Mouse (Mus musculus) C2C12 (cell line): Measurements from ENCODE around the gene Cxcr6. TPM values are rescaled to one million over a fixed set of nuclear protein-coding genes. Genes with fewer than 3 reads are reported as not detected.
"Not testable (repeated sequence)": the region's sequence is repeated elsewhere in the genome, so short reads cannot be mapped to it uniquely, and the experiment has no call there.

ENCODE experiments used
- H3K27me3 ChIP-seq: one replicate; pipeline ENCODE4 v1.6.1; 2011; ENCODE audit not compliant: control insufficient read depth, insufficient read depth, insufficient read length
- H3K36me3 ChIP-seq: one replicate; pipeline ENCODE4 v1.6.1; 2011; ENCODE audit not compliant: control insufficient read depth, insufficient read depth
- H3K4me3 ChIP-seq: one replicate; pipeline ENCODE4 v1.5.1; 2011; ENCODE audit warnings: mild to moderate bottlenecking, control low read depth; ENCODE audit not compliant: poor library complexity, insufficient read depth, severe bottlenecking
- H3K79me2 ChIP-seq: one replicate; pipeline ENCODE4 v1.6.1; 2011; ENCODE audit not compliant: control insufficient read depth, insufficient read depth
- H3K79me3 ChIP-seq: one replicate; pipeline ENCODE4 v1.6.1; 2011; ENCODE audit warnings: low read depth, control low read depth
- H3ac ChIP-seq: one replicate; pipeline ENCODE3; 2011; ENCODE audit warnings: low read depth; ENCODE audit not compliant: control insufficient read depth, insufficient read length
- CEBPB ChIP-seq: IDR thresholded peaks from one replicate; pipeline ENCODE4 v1.6.1; 2011; ENCODE audit warnings: low read depth, mild to moderate bottlenecking, control low read depth, moderate library complexity
- CTCF ChIP-seq: IDR thresholded peaks from one replicate; pipeline ENCODE4 v1.5.1; 2011; ENCODE audit not compliant: control insufficient read depth, insufficient read depth, insufficient read length
- FOSL1 ChIP-seq: IDR thresholded peaks from one replicate; pipeline ENCODE4 v1.8.0; 2011; ENCODE audit warnings: mild to moderate bottlenecking, low read length; ENCODE audit not compliant: poor library complexity, insufficient read depth, severe bottlenecking
- MAX ChIP-seq: IDR thresholded peaks from one replicate; pipeline ENCODE4 v1.6.1; 2011; ENCODE audit warnings: mild to moderate bottlenecking, control low read depth
- MYOD1 ChIP-seq: IDR thresholded peaks from one replicate; pipeline ENCODE4 v1.6.1; 2011; ENCODE audit warnings: low read depth; ENCODE audit not compliant: control insufficient read depth, insufficient read length
- MYOG ChIP-seq: IDR thresholded peaks from one replicate; pipeline ENCODE4 v1.6.1; 2011; ENCODE audit not compliant: control insufficient read depth, insufficient read length; ENCODE audit errors: extremely low read depth
- USF1 ChIP-seq: IDR thresholded peaks from one replicate; pipeline ENCODE4 v1.6.1; 2011; ENCODE audit warnings: low read depth, mild to moderate bottlenecking, control low read depth, moderate library complexity
- polyA plus RNA-seq: library from polyadenylated mRNA; unstranded; fragments of >200 nt; fragmentation: generic; extraction: Trizol; gene quantifications from one replicate; pipeline ENCODE4 v1.2.1, GENCODE M21; 2012; ENCODE audit warnings: missing spikeins

Cxcr6 gene
- polyA plus RNA-seq, 1 experiment = 5.7 TPM

GRCm38 (mm10) chr9:123762886-123763285 is 43.4 kb upstream of the Cxcr6 start:
- Histone ChIP-seq H3K27me3 (no peaks in the 10 kb centered on the region), H3ac (no peak overlapping the region), H3K36me3 (no peaks in the 10 kb centered on the region), H3K79me2 (no peaks in the 10 kb centered on the region), H3K79me3 (no peaks in the 10 kb centered on the region), H3K4me3 (no peak overlapping the region)
- no peak for TF ChIP-seq CTCF
- no peak for TF ChIP-seq MYOD1
- no peak for TF ChIP-seq MAX
- no peak for TF ChIP-seq MYOG
- no peak for TF ChIP-seq CEBPB
- no peak for TF ChIP-seq FOSL1
- TF ChIP-seq USF1 = no peak

GRCm38 (mm10) chr9:123763771-123764170 is 42.5 kb upstream of the Cxcr6 start:
- no peaks in the 10 kb centered on the region for H3K79me2 ChIP-seq
- TF ChIP-seq MAX = no peak
- no peak for TF ChIP-seq CTCF
- TF ChIP-seq FOSL1 = no peak
- TF ChIP-seq MYOG = no peak
- no peak for TF ChIP-seq USF1
- TF ChIP-seq CEBPB = no peak
- no peak for TF ChIP-seq MYOD1
- H3K79me3 ChIP-seq = no peaks in the 10 kb centered on the region
- no peak overlapping the region for H3K4me3 ChIP-seq
- H3K27me3 ChIP-seq = no peaks in the 10 kb centered on the region
- H3K36me3 ChIP-seq = no peaks in the 10 kb centered on the region
- no peak overlapping the region for H3ac ChIP-seq

DNA sequence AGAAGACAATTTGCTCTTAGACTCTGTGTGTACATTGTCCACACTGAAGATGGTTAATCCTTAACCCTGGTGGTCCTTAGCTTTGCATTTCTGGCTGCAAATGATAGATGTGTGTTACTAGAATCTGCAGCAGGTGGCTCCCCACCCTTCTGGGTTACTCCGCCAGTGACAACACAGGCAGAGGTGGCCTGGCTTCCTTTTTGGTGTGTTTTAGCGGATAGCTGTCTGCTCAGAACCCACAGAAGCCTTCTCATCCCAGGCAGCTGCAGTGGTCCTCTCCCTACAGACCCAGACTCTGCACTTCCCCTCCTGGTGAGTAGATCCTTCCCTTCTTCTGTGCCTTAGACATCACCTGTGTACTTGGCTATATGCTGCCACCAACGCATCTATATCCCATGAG is 39.3 kb upstream of the Cxcr6 start:
- Histone ChIP-seq H3ac (no peak overlapping the region), H3K79me3 (no peaks in the 10 kb centered on the region), H3K27me3 (no peaks in the 10 kb centered on the region), H3K36me3 (no peaks in the 10 kb centered on the region), H3K4me3 (no peak overlapping the region), H3K79me2 (no peaks in the 10 kb centered on the region)
- TF ChIP-seq MYOG (no peak), CEBPB (no peak), CTCF (no peak), MYOD1 (no peak), MAX (no peak), FOSL1 (no peak), USF1 (no peak)

- H3ac ChIP-seq = no peak overlapping the region
- no peak overlapping the region for H3K4me3 ChIP-seq
- no peaks in the 10 kb centered on the region for H3K79me3 ChIP-seq
- no peaks in the 10 kb centered on the region for H3K79me2 ChIP-seq
- H3K27me3 ChIP-seq = no peaks in the 10 kb centered on the region
- no peaks in the 10 kb centered on the region for H3K36me3 ChIP-seq
- TF ChIP-seq MYOD1 (no peak), MYOG (no peak), FOSL1 (no peak), MAX (no peak), USF1 (no peak), CEBPB (no peak), CTCF (no peak)
Observed at GRCm38 (mm10) chr9:123768443-123768842, 37.8 kb upstream of the Cxcr6 start.

DNA sequence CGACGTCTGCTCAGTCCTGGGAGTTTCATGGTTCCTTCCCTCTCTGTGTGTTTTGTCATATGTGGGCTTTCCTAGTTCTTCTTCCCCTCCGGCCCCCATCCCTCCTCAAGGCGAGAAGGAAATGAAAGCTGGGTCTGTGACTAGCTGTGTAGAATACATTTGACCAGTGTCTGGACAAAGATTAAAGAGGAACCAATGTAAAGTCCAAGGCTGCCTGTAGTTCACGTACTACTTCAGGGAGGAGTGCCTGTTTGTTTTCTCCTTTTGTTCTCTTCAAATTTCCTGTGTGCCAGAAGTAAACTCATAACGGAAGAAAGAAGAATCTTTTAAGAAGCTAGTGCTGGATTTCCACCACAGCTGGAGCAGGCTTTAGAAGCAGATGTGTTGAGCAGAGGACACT is 36.7 kb upstream of the Cxcr6 start:
- TF ChIP-seq MYOG = no peak
- no peak for TF ChIP-seq MAX
- no peak for TF ChIP-seq FOSL1
- TF ChIP-seq CTCF = no peak
- TF ChIP-seq CEBPB = no peak
- TF ChIP-seq MYOD1 = no peak
- no peak for TF ChIP-seq USF1
- no peaks in the 10 kb centered on the region for H3K79me3 ChIP-seq
- H3K79me2 ChIP-seq = no peaks in the 10 kb centered on the region
- no peak overlapping the region for H3ac ChIP-seq
- no peaks in the 10 kb centered on the region for H3K27me3 ChIP-seq
- H3K4me3 ChIP-seq = no peak overlapping the region
- no peaks in the 10 kb centered on the region for H3K36me3 ChIP-seq

- not testable (repeated sequence) for H3K79me3 ChIP-seq, H3K79me2 ChIP-seq, H3K4me3 ChIP-seq, H3ac ChIP-seq, H3K36me3 ChIP-seq, H3K27me3 ChIP-seq
- TF ChIP-seq CTCF = peak; percentile 17
Observed at GRCm38 (mm10) chr9:123773299-123773698, 33.0 kb upstream of the Cxcr6 start.
